Comparison of ENCODE assay signal across 8 mouse cellular contexts in the genomic region with DNA sequence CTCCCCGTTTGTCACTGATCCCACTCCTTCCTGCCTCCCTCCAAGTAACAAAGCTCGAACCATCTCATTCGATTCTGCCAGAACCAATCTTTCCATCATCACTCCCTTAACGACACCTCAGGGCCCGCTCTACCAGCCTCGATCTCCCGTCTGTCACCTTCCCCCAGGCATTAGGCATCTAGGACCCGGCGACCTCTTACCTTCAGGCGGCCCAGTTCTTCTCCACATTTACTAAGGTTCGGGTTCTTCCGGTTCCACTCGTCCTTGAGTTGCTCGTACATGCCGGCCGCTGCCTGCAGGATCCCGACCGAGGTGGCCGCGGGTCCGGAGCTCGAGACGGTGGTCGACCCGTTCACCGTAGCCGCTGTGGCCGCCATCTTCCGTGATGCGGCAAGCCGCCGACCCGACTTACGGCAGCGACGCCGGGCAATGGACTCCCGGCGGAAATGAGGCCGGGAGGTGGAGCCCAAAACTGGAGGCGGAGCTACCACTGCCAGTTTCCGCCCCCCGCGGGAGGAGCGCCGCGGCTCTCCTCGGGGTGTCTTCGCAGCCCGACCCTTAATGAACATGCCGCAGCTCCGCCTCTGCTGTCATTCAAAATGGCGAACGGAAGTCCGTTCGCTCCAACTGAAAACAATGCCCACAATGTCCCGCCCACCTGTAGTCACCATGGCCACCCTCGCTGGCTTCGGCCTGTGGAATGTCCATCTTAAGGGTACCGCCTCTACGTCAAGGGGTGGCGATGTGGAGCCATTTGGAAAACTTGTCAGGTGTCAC. TPM values are rescaled to one million over a fixed set of nuclear protein-coding genes. Genes with fewer than 3 reads are reported as not detected.
DNase-seq lines count a peak whose midpoint lies in the region; ATAC-seq and TF ChIP-seq lines count a peak whose summit lies in the region.

Gene Psmd8, minus strand, starts transcription at position 625 of the 777 bp plus-strand sequence.

- peak within 1 kb of the TSS; percentile 58; the same call in 1 of the 2 replicates for H3K27ac ChIP-seq in embryonic facial prominence, embryonic 13.5 days
- H3K27ac ChIP-seq in kidney, adult 2 months (ENCODE audit: insufficient read depth, low read depth, low read length) = peak within 1 kb of the TSS; percentile 77
- H3K27ac ChIP-seq in limb, embryonic 12.5 days = peak within 1 kb of the TSS; percentile 72
- peak within 1 kb of the TSS; percentile 79 for H3K27ac ChIP-seq in midbrain, embryonic 15.5 days
- peak within 1 kb of the TSS; percentile 72 for H3K27ac ChIP-seq in spleen, adult 2 months (ENCODE audit: insufficient read depth, low read length)

- peaks cover 18% of the 10 kb centered on the region for H3K36me3 ChIP-seq in embryonic facial prominence, embryonic 13.5 days
- 0 out of 2 replicates have a peak, but pooled peaks cover 2% of the 10 kb centered on the region for H3K36me3 ChIP-seq in kidney, adult 2 months (ENCODE audit: control insufficient read depth, insufficient read depth, low read length)
- H3K36me3 ChIP-seq in limb, embryonic 12.5 days = peaks cover 25% of the 10 kb centered on the region
- H3K36me3 ChIP-seq in midbrain, embryonic 15.5 days (replicated peaks) = peaks cover 12% of the 10 kb centered on the region
- peaks cover 12% of the 10 kb centered on the region for H3K36me3 ChIP-seq in spleen, adult 2 months (ENCODE audit: control insufficient read depth, insufficient read depth, low read length)

- H3K4me3 ChIP-seq in embryonic facial prominence, embryonic 13.5 days = peak within 1 kb of the TSS; percentile 60
- peak within 1 kb of the TSS; percentile 94 for H3K4me3 ChIP-seq in kidney, adult 2 months (ENCODE audit: insufficient read depth, low read depth, low read length)
- H3K4me3 ChIP-seq in limb, embryonic 12.5 days (replicated peaks) = peak within 1 kb of the TSS; percentile 77
- peak within 1 kb of the TSS; percentile 78 for H3K4me3 ChIP-seq in midbrain, embryonic 15.5 days
- peak within 1 kb of the TSS; percentile 68 for H3K4me3 ChIP-seq in spleen, adult 2 months (ENCODE audit: extremely low read depth, insufficient read depth, insufficient read length)

- peak within 1 kb of the TSS; percentile 74 for H3K4me2 ChIP-seq in embryonic facial prominence, embryonic 13.5 days
- peak within 1 kb of the TSS; percentile 82 for H3K4me2 ChIP-seq in limb, embryonic 12.5 days
- H3K4me2 ChIP-seq in midbrain, embryonic 15.5 days = peak within 1 kb of the TSS; percentile 71

- TF ChIP-seq POLR2A in kidney, adult 2 months (IDR thresholded peaks at IDR 0.05; ENCODE audit: low read depth, low read length) = peak; percentile 86
- TF ChIP-seq POLR2A in spleen, adult 2 months (IDR thresholded peaks at IDR 0.05; ENCODE audit: low read depth, low read length) = peak; percentile 91

- WGBS in embryonic facial prominence, embryonic 13.5 days = under 1% methylated on average over 62 of the region's 62 CpGs
- under 1% methylated on average over 62 of the region's 62 CpGs for WGBS in kidney, adult 2 months
- under 1% methylated on average over 62 of the region's 62 CpGs for WGBS in limb, embryonic 12.5 days
- under 1% methylated on average over 62 of the region's 62 CpGs for WGBS in midbrain, embryonic 15.5 days
- under 1% methylated on average over 62 of the region's 62 CpGs for WGBS in spleen, adult 2 months

- peak; percentile 61 for TF ChIP-seq CTCF in kidney, adult 2 months (conservative IDR thresholded peaks at IDR 0.05; ENCODE audit: insufficient read depth, insufficient read length, low read depth, low read length)
- no peak for TF ChIP-seq CTCF in spleen, adult 2 months (IDR thresholded peaks at IDR 0.05; ENCODE audit: extremely low read depth, insufficient read depth, insufficient read length, insufficient replicate concordance)

- H3K4me1 ChIP-seq in embryonic facial prominence, embryonic 13.5 days = peaks cover 16% of the 10 kb centered on the region
- H3K4me1 ChIP-seq in kidney, adult 2 months (ENCODE audit: control insufficient read depth, insufficient read depth, low read length) = peaks cover 10% of the 10 kb centered on the region
- H3K4me1 ChIP-seq in limb, embryonic 12.5 days (replicated peaks) = peaks cover 18% of the 10 kb centered on the region
- peaks cover 21% of the 10 kb centered on the region for H3K4me1 ChIP-seq in midbrain, embryonic 15.5 days
- peaks cover 9% of the 10 kb centered on the region; the same call in 1 of the 2 replicates for H3K4me1 ChIP-seq in spleen, adult 2 months (ENCODE audit: control insufficient read depth, insufficient read depth, insufficient read length)

- H3K27me3 ChIP-seq in embryonic facial prominence, embryonic 13.5 days = no peaks in the 10 kb centered on the region
- H3K27me3 ChIP-seq in kidney, adult 2 months (replicated peaks; ENCODE audit: control insufficient read depth, insufficient read depth, low read length) = no peaks in the 10 kb centered on the region
- H3K27me3 ChIP-seq in limb, embryonic 12.5 days = no peaks in the 10 kb centered on the region
- H3K27me3 ChIP-seq in midbrain, embryonic 15.5 days (replicated peaks) = 0 out of 2 replicates have a peak, but pooled peaks cover 3% of the 10 kb centered on the region
- no peaks in the 10 kb centered on the region for H3K27me3 ChIP-seq in spleen, adult 2 months (ENCODE audit: control insufficient read depth, insufficient read depth, low read length)

- peak; percentile 99 for DNase-seq in 3134 (ENCODE audit: extremely low read depth, insufficient read length, low spot score)
- peak; percentile 96 to 98 for DNase-seq in adrenal gland, postnatal 36 days
- DNase-seq in heart, adult 18-20 months = peak; percentile 96 to 99
- peak; percentile 99 for DNase-seq in kidney, adult 2 months
- peak; percentile 93 to 96 for DNase-seq in spleen, adult 2 months (ENCODE audit: low read depth in 1 of 2, low spot score in 2 of 2)

- H3K9me3 ChIP-seq in embryonic facial prominence, embryonic 13.5 days = no peaks in the 10 kb centered on the region
- no peaks in the 10 kb centered on the region for H3K9me3 ChIP-seq in limb, embryonic 12.5 days
- H3K9me3 ChIP-seq in midbrain, embryonic 15.5 days = no peaks in the 10 kb centered on the region

- H3K9ac ChIP-seq in embryonic facial prominence, embryonic 13.5 days = peak within 1 kb of the TSS; percentile 81
- peak within 1 kb of the TSS; percentile 81 for H3K9ac ChIP-seq in limb, embryonic 12.5 days (replicated peaks)
- H3K9ac ChIP-seq in midbrain, embryonic 15.5 days = peak within 1 kb of the TSS; percentile 88

- ATAC-seq in embryonic facial prominence, embryonic 13.5 days (ENCODE audit: insufficient number of reproducible peaks, insufficient read depth, low FRiP score, low TSS enrichment, low read depth) = peak; percentile 88
- peak; percentile 94 for ATAC-seq in limb, embryonic 12.5 days (ENCODE audit: insufficient number of reproducible peaks, insufficient read depth, low FRiP score, low TSS enrichment, low read depth)
- ATAC-seq in midbrain, embryonic 15.5 days (replicated peaks) = peak; percentile 94

RNA-seq across cellular contexts. Expression of gene Psmd8, which starts in this region (rescaled TPM):
- total RNA-seq in adrenal gland, postnatal 36 days (2021) = 100 to 1,000 TPM; 188 to 194 TPM
- 252 and 273 TPM in 2 replicates for polyA plus RNA-seq in embryonic facial prominence, embryonic 13.5 days (2015; fragmentation: Nextera tagmentation; extraction: Ambion mirVana)
- total RNA-seq in heart, adult 18-20 months (2021) = 100 to 1,000 TPM; 119 to 124 TPM
- polyA plus RNA-seq in kidney, adult 2 months (2012; rRNA removed) = 178 and 204 TPM in 2 replicates
- polyA plus RNA-seq in limb, embryonic 12.5 days (2016; fragmentation: Nextera tagmentation; extraction: Ambion mirVana) = 292 and 305 TPM in 2 replicates
- 282 and 290 TPM in 2 replicates for polyA plus RNA-seq in midbrain, embryonic 15.5 days (2015; fragmentation: Nextera tagmentation; extraction: Ambion mirVana)
- polyA plus RNA-seq in spleen, adult 2 months (2012; rRNA removed) = 82.0 and 91.1 TPM in 2 replicates

Comparison
In these comparisons a context has a peak if more than half of its experiments do, and no peak if none do; other contexts are left out.
1. Peak in every context shown above with its lines: DNase-seq, ATAC-seq, H3K4me3 ChIP-seq and H3K27ac ChIP-seq.